Mouse (Mus musculus) regulatory T cell (primary cell): ENCODE data around the gene Tpbgl.

Experiments
- in situ Hi-C: fragments of 300-600 bp; cut with MboI, MseI; formaldehyde crosslinking; loops from one replicate; pipeline ENCODE4 v1.15.1; 2025; ENCODE audit warnings: high pct_unique_total_duplicates

Gene Tpbgl

GRCm38 (mm10) chr7:99644701-99645100, 17.8 kb upstream of the Tpbgl start:
- in situ Hi-C loops: no loop called here

GRCm38 (mm10) chr7:99642078-99642477, 15.2 kb upstream of the Tpbgl start:
- in situ Hi-C loops: no loop called here

- in situ Hi-C loops: no loop called here
These were observed 14.3 kb upstream of the Tpbgl start for GRCm38 (mm10) chr7:99641245-99641644.

GRCm38 (mm10) chr7:99633966-99634665, 7.2 kb upstream of the Tpbgl start:
- in situ Hi-C loops: no loop called here

GRCm38 (mm10) chr7:99632286-99632685, 5.4 kb upstream of the Tpbgl start:
- in situ Hi-C loops: no loop called here

GRCm38 (mm10) chr7:99627366-99627765, 463 bp upstream of the Tpbgl start:
- in situ Hi-C loops: no loop called here

- in situ Hi-C loops: no loop called here
These were observed 1.1 kb downstream of the Tpbgl start for GRCm38 (mm10) chr7:99625722-99626375.

- in situ Hi-C loops: no loop called here
These were observed 8.0 kb downstream of the Tpbgl start for GRCm38 (mm10) chr7:99618860-99619259.

GRCm38 (mm10) chr7:99618264-99618663, 8.6 kb downstream of the Tpbgl start:
- in situ Hi-C loops: no loop called here

- in situ Hi-C loops: no loop called here
These were observed 19.3 kb downstream of the Tpbgl start for GRCm38 (mm10) chr7:99607632-99608031.

- in situ Hi-C loops: no loop called here
These were observed 20.1 kb downstream of the Tpbgl start for GRCm38 (mm10) chr7:99606766-99607165.

- in situ Hi-C loops: no loop called here
These were observed 20.6 kb downstream of the Tpbgl start for GRCm38 (mm10) chr7:99606303-99606702.

GRCm38 (mm10) chr7:99605058-99605457, 21.8 kb downstream of the Tpbgl start:
- in situ Hi-C loops: no loop called here

GRCm38 (mm10) chr7:99603875-99604662, 22.8 kb downstream of the Tpbgl start:
- in situ Hi-C loops: no loop called here

- in situ Hi-C loops: no loop called here
These were observed 28.2 kb downstream of the Tpbgl start for GRCm38 (mm10) chr7:99598722-99599121.

- in situ Hi-C loops: no loop called here
These were observed 32.8 kb downstream of the Tpbgl start for GRCm38 (mm10) chr7:99593868-99594803.

GRCm38 (mm10) chr7:99592669-99593068, 34.2 kb downstream of the Tpbgl start:
- in situ Hi-C loops: no loop called here

- in situ Hi-C loops: no loop called here
These were observed 36.3 kb downstream of the Tpbgl start for GRCm38 (mm10) chr7:99590646-99591045.

GRCm38 (mm10) chr7:99590064-99590463, 36.8 kb downstream of the Tpbgl start:
- in situ Hi-C loops: no loop called here

- in situ Hi-C loops: loop anchor here (5.0 kb wide), 1 partner anchor 84 kb away; no protein-coding TSS in a partner anchor
These were observed 40.9 kb downstream of the Tpbgl start for GRCm38 (mm10) chr7:99585976-99586375.

- in situ Hi-C loops: no loop called here
These were observed 43.3 kb downstream of the Tpbgl start for GRCm38 (mm10) chr7:99583625-99584024.
